Mouse (Mus musculus): Measurements from ENCODE around the gene Cadm4. TPM values are rescaled to one million over a fixed set of nuclear protein-coding genes. Genes with fewer than 3 reads are reported as not detected.

The Cadm4 gene
- 0.29 TPM for polyA plus RNA-seq (2014; fragmentation: Illumina TruSeq; extraction: RNeasy Lipid Tissue Mini Kit (QIAGEN cat#74804); ENCODE audit: low read depth, low replicate concordance)

DNA sequence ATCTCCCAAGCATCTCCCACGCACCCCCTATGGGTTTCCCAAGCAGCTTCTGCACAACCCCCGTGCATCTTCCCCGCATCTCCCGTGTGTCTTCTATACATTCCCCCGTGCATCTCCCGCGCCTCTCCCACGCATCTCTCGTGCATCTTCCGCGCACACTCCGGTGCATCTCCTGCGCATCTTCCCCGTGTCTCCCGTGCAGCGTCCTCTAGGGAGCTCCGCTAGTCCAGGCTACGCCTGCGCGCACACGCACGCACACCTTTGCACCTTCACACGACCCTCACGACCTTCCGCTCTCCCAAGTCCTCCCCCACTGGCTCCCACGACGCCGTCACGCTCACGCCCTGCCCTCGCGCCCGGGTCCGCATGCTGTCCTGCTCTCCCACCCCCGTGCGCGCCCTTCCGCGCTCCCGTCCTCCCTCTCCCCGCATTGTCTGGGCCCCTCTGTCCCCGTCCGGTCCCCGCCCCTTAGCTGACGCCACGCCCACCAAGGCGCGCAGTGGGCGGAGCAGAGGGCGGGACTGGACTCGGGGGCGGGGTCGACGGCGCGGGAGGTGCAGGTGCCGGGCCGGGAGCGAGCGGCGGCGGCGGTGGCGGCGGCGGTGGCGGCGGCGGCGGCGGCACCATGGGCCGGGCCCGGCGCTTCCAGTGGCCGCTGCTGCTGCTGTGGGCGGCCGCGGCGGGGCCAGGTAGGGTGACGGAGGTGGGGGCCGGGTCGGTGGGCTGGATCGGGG lies at the start of gene Cadm4:
Cadm4 (plus strand) TSS at position 550 of the 734 bp plus-strand sequence.

DNA sequence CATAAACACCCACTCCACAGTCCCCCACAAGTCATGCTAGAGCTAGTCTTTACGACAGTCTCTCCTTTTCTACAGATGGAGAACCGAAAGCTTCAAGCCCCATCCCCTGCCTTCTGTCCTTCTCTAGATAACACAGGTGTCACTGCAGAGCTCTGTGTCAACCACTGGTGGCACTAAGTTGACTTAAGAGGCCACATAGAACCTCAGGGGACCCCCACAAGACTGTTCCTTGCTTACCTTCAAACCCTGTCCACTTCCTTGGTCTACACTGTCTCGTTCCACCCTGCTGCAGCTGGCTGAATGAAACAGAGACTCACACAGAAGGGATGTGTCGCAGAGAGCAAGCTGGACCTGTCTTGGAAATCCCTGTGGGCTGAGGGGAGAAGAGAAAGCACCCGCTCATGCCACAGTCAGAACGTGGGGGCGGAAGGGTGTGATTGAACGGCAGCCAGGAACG lies 29.9 kb upstream of the Cadm4 start, which contains the start of gene Irgc1:
Irgc1 (minus strand) TSS at position 443 of the 457 bp plus-strand sequence.

DNA sequence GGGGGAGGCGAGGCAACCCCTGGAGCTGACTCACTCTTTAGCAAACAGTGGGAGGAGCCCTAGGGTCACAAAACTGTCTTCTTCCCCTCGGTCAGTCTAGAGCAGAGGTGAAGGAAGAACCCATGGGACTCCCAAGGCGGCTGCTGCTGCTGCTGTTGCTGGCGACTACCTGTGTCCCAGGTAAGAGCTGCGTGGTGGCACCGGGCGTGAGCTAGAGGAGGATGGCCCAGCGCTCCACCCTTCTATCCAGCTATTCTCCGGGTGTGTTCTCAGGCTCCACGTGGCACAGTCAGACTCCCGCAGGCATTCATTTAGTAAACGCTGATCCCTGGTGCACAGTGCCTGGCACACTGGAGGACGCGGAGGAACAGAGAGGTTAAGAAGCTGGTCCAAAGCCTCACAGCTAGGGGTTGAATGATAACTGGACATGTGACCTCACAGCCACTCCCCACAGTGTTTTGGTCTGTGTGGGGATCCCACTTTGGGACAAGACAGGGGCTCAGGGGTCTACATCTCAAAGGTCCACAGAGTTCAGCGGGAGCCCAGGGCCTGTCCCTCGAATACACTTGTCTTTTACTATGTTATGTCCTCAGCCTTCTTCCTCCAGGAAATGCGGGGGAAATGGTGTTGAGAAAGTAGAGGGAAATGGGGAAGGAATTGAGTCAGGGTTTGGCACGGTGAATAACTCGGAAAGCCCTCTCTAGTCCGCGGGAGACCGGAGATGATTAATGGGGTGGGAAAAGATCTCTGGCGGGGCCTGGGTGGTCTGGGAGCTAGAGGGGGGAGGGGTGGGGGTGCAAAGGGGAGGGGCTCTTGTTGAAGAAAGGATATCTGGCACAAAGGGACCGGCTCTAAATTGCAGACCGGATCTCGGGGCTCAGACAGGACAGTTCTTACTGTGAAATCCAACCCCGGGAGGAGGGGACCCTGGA lies 19.2 kb upstream of the Cadm4 start, which contains the start of gene Plaur:
Plaur (plus strand) TSS at position 97 of the 932 bp plus-strand sequence.

DNA sequence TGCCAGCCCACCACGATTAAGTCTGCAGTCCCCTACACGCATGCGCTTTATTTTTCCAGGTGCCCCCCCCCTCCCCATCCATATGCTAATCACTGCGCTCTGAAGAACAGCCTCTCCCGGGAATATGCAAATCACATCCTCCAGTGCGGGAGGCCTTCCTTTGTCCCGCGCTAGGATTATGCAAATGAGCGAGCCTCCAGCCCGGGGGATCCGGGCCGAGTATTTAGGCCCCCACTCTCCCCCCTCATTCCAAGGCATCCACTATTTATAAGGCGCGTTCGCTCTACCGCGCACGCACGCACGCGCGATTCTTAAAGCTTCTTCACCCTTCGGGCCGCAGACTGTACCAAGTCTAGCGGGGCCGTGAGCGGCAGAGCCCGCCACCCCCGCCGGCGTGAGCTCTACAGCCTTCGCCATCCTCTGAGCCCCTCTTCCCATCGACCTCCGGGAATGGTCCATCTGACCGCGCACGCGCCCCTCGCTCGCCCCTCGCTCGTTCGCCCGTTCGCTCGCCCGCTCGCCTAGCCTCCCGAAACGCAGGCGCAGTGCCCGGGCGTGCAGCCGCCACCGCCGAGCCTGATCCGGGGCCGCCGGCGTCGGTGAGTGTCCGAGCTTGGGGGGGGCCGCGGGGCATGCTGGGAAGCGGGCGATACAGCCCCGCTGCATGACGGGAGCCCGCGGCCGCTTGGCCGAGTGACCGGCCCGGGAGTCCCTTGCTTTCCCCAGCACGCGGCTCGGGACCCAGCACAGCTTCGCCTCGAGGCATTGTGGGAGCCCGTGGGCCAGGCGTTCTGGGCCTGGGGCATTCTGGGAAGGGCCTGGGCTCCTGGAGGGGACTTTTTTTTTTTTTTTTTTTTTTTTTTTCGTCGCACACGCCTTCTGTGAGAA lies 25.3 kb downstream of the Cadm4 start, which contains the start of gene Zfp428:
Zfp428 (plus strand) TSS at position 169 of the 888 bp plus-strand sequence.

GRCm38 (mm10) chr7:24512355-24512754 lies 30.5 kb downstream of the Cadm4 start, which contains the start of gene AC161166.1:
AC161166.1 (minus strand) TSS chr7:24512455.

DNA sequence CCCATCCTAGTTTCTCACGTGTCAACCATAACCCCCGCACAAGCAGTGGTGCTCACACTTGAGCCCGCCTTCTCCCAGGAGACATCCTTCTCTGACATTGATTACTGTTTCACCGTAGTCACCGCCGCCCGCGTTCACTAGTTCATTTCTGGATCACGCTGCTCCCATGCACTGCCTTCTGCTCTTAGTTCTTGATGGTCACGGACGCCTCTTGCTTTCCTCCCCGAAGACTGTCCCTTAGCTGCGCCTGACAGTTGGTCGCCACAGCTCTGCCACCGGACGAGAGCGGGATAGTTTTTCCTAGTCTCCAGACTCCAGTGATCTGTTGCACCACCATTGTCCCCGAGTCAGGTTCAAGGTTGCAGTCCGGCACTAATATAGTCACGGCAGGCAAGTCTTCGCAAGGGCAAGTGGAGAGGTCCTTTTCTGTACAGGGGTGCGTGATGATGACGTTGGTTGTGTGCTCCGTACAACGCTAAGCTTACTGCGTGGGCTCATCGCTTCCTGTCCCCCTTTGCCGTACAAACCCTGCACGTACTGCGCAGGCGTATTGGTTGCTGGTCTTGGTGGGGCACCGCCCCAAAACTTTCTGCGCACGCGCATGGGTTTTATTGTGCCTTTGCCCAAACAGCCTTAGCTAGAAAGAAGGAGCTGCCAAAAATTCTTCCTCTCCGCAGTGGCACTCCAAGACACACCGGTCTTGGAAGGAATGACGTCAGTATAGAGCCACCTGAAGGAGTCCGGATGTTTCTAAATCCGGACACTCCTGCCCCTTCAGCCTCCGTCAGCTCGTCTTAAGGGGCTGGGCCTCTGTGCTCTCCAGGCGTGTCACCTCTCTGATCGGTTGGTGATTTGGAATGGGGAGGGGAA lies 48.5 kb downstream of the Cadm4 start, which contains the start of gene Irgq:
Irgq (plus strand) TSS at position 628 of the 870 bp plus-strand sequence.

GRCm38 (mm10) chr7:24546068-24546614 lies 64.3 kb downstream of the Cadm4 start, which contains the start of the genes Pinlyp and Xrcc1:
Pinlyp (minus strand) TSS chr7:24546118.
Xrcc1 (plus strand) TSS chr7:24546289.

Other genes with a start within 250 kb of the Cadm4 start
- 3.3 TPM for gene Zfp109, start 244.5 kb upstream of the Cadm4 start, polyA plus RNA-seq (2014; fragmentation: Illumina TruSeq; extraction: RNeasy Lipid Tissue Mini Kit (QIAGEN cat#74804); ENCODE audit: low read depth, low replicate concordance)
- gene Zfp108, start 227.2 kb upstream of the Cadm4 start, polyA plus RNA-seq (2014; fragmentation: Illumina TruSeq; extraction: RNeasy Lipid Tissue Mini Kit (QIAGEN cat#74804); ENCODE audit: low read depth, low replicate concordance) = 2.3 TPM
- gene Zfp93, start 211.6 kb upstream of the Cadm4 start, polyA plus RNA-seq (2014; fragmentation: Illumina TruSeq; extraction: RNeasy Lipid Tissue Mini Kit (QIAGEN cat#74804); ENCODE audit: low read depth, low replicate concordance) = 2.1 TPM
- gene Zfp61, start 180.8 kb upstream of the Cadm4 start, polyA plus RNA-seq (2014; fragmentation: Illumina TruSeq; extraction: RNeasy Lipid Tissue Mini Kit (QIAGEN cat#74804); ENCODE audit: low read depth, low replicate concordance) = 4.2 TPM
- 1.5 TPM for gene Zfp94, start 165.4 kb upstream of the Cadm4 start, polyA plus RNA-seq (2014; fragmentation: Illumina TruSeq; extraction: RNeasy Lipid Tissue Mini Kit (QIAGEN cat#74804); ENCODE audit: low read depth, low replicate concordance)
- not detected for gene Tescl, start 148.1 kb upstream of the Cadm4 start, polyA plus RNA-seq (2014; fragmentation: Illumina TruSeq; extraction: RNeasy Lipid Tissue Mini Kit (QIAGEN cat#74804); ENCODE audit: low read depth, low replicate concordance)
- not detected for gene Lypd5, start 132.8 kb upstream of the Cadm4 start, polyA plus RNA-seq (2014; fragmentation: Illumina TruSeq; extraction: RNeasy Lipid Tissue Mini Kit (QIAGEN cat#74804); ENCODE audit: low read depth, low replicate concordance)
- not detected for gene Kcnn4, start 111.8 kb upstream of the Cadm4 start, polyA plus RNA-seq (2014; fragmentation: Illumina TruSeq; extraction: RNeasy Lipid Tissue Mini Kit (QIAGEN cat#74804); ENCODE audit: low read depth, low replicate concordance)
- not detected for gene Smg9, start 82.4 kb upstream of the Cadm4 start, polyA plus RNA-seq (2014; fragmentation: Illumina TruSeq; extraction: RNeasy Lipid Tissue Mini Kit (QIAGEN cat#74804); ENCODE audit: low read depth, low replicate concordance)
- not detected for gene Irgc1, start 29.7 kb upstream of the Cadm4 start, polyA plus RNA-seq (2014; fragmentation: Illumina TruSeq; extraction: RNeasy Lipid Tissue Mini Kit (QIAGEN cat#74804); ENCODE audit: low read depth, low replicate concordance)
- gene Plaur, start 19.5 kb upstream of the Cadm4 start, polyA plus RNA-seq (2014; fragmentation: Illumina TruSeq; extraction: RNeasy Lipid Tissue Mini Kit (QIAGEN cat#74804); ENCODE audit: low read depth, low replicate concordance) = 1.9 TPM
- not detected for gene Zfp428, start 25.0 kb downstream of the Cadm4 start, polyA plus RNA-seq (2014; fragmentation: Illumina TruSeq; extraction: RNeasy Lipid Tissue Mini Kit (QIAGEN cat#74804); ENCODE audit: low read depth, low replicate concordance)
- gene AC161166.1, start 30.4 kb downstream of the Cadm4 start, polyA plus RNA-seq (2014; fragmentation: Illumina TruSeq; extraction: RNeasy Lipid Tissue Mini Kit (QIAGEN cat#74804); ENCODE audit: low read depth, low replicate concordance) = not detected
- gene Irgq, start 48.7 kb downstream of the Cadm4 start, polyA plus RNA-seq (2014; fragmentation: Illumina TruSeq; extraction: RNeasy Lipid Tissue Mini Kit (QIAGEN cat#74804); ENCODE audit: low read depth, low replicate concordance) = 13.0 TPM
- gene Pinlyp, start 64.1 kb downstream of the Cadm4 start, polyA plus RNA-seq (2014; fragmentation: Illumina TruSeq; extraction: RNeasy Lipid Tissue Mini Kit (QIAGEN cat#74804); ENCODE audit: low read depth, low replicate concordance) = not detected
- 0.87 TPM for gene Xrcc1, start 64.3 kb downstream of the Cadm4 start, polyA plus RNA-seq (2014; fragmentation: Illumina TruSeq; extraction: RNeasy Lipid Tissue Mini Kit (QIAGEN cat#74804); ENCODE audit: low read depth, low replicate concordance)
- 0.82 TPM for gene Ethe1, start 105.5 kb downstream of the Cadm4 start, polyA plus RNA-seq (2014; fragmentation: Illumina TruSeq; extraction: RNeasy Lipid Tissue Mini Kit (QIAGEN cat#74804); ENCODE audit: low read depth, low replicate concordance)
- gene Zfp575, start 105.6 kb downstream of the Cadm4 start, polyA plus RNA-seq (2014; fragmentation: Illumina TruSeq; extraction: RNeasy Lipid Tissue Mini Kit (QIAGEN cat#74804); ENCODE audit: low read depth, low replicate concordance) = not detected
- gene Phldb3, start 128.7 kb downstream of the Cadm4 start, polyA plus RNA-seq (2014; fragmentation: Illumina TruSeq; extraction: RNeasy Lipid Tissue Mini Kit (QIAGEN cat#74804); ENCODE audit: low read depth, low replicate concordance) = not detected
- gene Lypd3, start 154.5 kb downstream of the Cadm4 start, polyA plus RNA-seq (2014; fragmentation: Illumina TruSeq; extraction: RNeasy Lipid Tissue Mini Kit (QIAGEN cat#74804); ENCODE audit: low read depth, low replicate concordance) = not detected
- not detected for gene Tex101, start 194.7 kb downstream of the Cadm4 start, polyA plus RNA-seq (2014; fragmentation: Illumina TruSeq; extraction: RNeasy Lipid Tissue Mini Kit (QIAGEN cat#74804); ENCODE audit: low read depth, low replicate concordance)
- not detected for gene BC049730, start 227.2 kb downstream of the Cadm4 start, polyA plus RNA-seq (2014; fragmentation: Illumina TruSeq; extraction: RNeasy Lipid Tissue Mini Kit (QIAGEN cat#74804); ENCODE audit: low read depth, low replicate concordance)
- not detected for gene Gm4763, start 244.9 kb downstream of the Cadm4 start, polyA plus RNA-seq (2014; fragmentation: Illumina TruSeq; extraction: RNeasy Lipid Tissue Mini Kit (QIAGEN cat#74804); ENCODE audit: low read depth, low replicate concordance)